Mouse (Mus musculus) liver, embryonic 14.5 days (tissue): ENCODE results near the gene Pawr.

Experiments
- CTCF ChIP-seq: IDR thresholded peaks from 2 replicates; pipeline ENCODE4 v1.5.1; 2016; ENCODE audit warnings: antibody characterized with exemption, low read depth, control low read depth
- EP300 ChIP-seq: IDR thresholded peaks from 2 replicates; pipeline ENCODE4 v1.6.1; 2016; ENCODE audit warnings: antibody characterized with exemption, low read depth

- TF ChIP-seq CTCF, result no peak
- no peak for TF ChIP-seq EP300
Measured at GRCm38 (mm10) chr10:108455883-108456282, 124.0 kb downstream of the Pawr start.
